Mouse (Mus musculus): ENCODE measurements at regions not wholly inside any gene's neighbourhood (a gene's known extent, or its start where the extent isn't known, plus 50 kb on each side); places are given as distances from the start of the nearest gene placed in this dataset.

- no peak for ATAC-seq (replicated peaks; ENCODE audit: low read depth, poor library complexity, severe bottlenecking)
These were observed 277.3 kb downstream of the Sox11 start for GRCm38 (mm10) chr12:27065011-27065517.

DNA sequence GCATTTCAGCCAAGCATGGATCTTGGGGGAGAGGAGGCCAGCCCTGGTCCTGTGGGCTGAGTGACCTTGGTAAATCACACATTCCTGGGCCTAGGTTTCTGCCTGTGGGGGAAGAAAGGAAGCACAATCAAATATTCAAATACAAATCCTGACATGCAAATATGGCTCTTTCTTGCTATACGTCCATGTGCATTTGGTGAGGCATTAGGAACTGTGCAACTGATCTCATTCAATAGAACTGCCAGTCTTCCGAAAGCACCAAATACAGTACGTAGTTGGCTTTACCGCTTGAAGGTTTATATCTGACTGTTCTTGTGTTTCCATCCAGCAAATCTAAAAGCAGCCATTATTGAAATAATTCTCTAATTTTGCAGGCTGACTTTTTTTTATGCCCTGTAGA lies 278.9 kb downstream of the Sox11 start:
- ATAC-seq (replicated peaks; ENCODE audit: low read depth, poor library complexity, severe bottlenecking), result no peak

DNA sequence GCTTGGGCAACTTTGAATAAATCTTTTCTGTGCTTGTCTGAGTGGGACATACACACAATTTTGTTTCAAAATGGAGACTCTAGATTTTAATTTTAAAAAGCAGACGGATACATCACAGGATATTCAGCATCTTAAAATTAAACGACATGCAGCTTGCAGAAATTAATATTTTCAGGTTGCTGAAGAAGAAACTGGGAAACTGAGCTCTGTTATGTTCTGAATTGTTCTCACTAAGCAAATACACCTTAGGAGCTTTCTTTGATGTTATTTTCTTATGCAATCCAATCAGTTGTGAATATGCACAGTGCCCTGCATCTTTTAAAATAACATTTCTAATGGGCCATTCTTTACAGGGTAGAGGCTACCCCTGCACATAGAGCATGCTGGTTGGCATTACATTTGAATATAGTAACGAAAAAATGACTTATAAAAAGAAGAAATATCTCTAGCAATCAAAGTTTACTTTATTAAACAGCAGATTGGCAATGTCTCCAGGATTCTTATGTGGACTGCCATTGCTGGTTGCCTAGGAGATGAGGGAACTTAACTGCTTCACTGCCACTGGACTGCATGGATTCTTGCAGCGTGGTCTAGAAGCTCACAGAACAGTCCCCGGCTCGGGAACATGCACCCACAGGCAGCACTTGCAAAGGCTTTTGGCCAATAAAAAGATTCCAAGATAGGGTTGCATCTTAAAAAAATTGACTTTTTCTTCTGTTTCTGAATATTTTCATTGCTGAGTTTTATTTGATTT lies 279.7 kb downstream of the Sox11 start:
- ATAC-seq (replicated peaks; ENCODE audit: low read depth, poor library complexity, severe bottlenecking), result no peak

DNA sequence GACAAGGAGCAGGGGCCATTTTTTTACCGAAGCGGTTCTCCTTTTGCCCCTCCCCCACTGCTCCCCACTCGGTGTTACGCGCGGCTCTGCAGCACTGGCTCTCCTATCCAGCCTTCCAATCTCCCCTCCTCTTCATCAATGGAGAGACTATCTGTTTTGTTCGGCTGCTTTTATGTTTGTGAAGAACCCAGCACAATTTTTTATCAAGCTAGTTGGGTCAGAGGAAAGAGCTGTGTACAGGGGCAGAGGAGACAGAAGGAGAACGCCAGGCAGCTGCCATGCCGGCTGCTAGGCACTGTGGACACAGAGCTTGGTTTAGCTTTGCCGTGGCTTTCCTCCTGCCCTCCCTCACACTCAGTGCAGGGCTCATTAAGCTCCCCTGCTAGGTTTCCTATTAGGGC lies 280.3 kb downstream of the Sox11 start:
- no peak for ATAC-seq (replicated peaks; ENCODE audit: low read depth, poor library complexity, severe bottlenecking)

DNA sequence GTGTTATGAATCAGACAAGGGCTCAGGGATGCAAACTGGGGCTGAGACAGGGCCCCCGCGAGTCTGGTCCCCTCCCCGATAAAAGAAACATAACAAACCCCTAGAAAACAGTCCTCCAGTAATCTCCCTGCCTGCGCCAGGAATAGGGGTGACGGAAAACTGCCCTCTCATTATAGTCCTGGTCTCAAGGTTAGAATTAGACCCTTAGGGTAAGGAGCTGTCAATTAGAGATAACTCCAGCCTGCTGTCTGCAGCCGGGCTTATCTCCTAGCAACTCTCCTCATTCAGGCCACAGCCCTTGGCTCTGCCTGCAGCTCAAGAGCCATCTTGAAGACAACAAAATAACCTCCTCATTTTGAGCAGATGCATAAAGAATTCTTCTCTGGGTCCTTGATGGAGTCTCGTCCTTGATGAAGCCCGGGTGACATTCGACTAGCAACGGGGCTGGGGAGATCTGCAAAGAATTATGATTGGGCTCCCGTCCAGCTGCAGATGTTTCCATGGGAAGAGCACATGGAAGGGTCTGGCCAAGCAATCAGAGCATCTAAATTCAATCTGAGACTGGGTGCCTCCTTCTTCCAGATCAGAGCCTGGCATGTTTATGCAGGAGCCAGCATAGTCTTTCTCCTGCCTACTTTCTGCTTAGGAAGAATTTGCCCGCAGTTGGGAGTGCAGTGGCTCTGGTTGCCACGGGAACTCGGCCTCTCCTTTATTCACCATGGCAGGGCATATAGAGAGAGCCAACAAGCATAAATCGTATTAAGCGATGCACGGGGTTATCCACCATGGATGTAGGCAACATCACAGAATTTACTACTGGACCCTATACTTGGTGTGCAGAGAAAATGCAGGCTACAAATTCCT lies 281.2 kb downstream of the Sox11 start:
- ATAC-seq (replicated peaks; ENCODE audit: low read depth, poor library complexity, severe bottlenecking), result no peak

DNA sequence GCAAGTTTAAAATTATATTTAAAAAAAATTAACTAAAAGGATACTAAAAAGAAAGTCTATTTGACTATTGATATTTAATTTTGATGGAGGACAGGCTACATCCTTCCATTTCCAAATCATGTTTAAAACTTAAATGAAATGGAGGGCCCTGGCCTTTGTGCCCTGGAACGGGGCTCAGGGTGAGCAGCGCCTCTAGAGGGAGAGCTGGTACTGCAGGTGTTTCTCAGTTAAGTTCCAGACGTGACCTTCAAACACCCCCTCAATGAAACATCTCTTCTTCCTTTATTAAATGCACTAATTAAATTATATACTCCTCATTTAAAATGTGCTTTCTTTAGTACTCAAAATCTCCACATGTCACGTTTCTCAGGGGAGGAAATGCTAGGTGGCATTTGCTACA lies 282.5 kb downstream of the Sox11 start:
- ATAC-seq (replicated peaks; ENCODE audit: low read depth, poor library complexity, severe bottlenecking), result no peak

GRCm38 (mm10) chr12:27054411-27054810 lies 288.0 kb downstream of the Sox11 start:
- no peak for ATAC-seq (replicated peaks; ENCODE audit: low read depth, poor library complexity, severe bottlenecking)

DNA sequence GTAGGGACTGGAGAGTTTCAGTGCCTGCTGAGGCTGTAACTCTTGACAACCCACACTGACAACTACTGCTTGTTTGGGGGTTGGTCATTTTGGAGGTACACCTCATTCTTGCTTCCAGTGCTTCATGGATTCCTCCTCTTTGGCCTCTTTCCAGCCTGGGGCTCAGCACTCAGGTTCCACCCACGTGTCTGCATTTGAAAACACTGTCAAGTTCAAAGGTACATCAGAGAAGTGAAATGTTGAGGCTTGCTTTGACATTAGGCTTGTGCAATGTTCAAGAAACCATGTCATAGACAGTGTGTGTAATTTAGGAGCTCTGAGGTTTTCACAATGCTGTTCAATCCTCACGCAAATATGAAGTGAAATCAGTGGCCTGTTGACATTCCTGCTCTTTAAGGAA lies 304.5 kb downstream of the Sox11 start:
- ATAC-seq (replicated peaks; ENCODE audit: low read depth, poor library complexity, severe bottlenecking), result no peak

- no peak for ATAC-seq (replicated peaks; ENCODE audit: low read depth, poor library complexity, severe bottlenecking)
These were observed 322.6 kb downstream of the Sox11 start for GRCm38 (mm10) chr12:27019751-27020150.

DNA sequence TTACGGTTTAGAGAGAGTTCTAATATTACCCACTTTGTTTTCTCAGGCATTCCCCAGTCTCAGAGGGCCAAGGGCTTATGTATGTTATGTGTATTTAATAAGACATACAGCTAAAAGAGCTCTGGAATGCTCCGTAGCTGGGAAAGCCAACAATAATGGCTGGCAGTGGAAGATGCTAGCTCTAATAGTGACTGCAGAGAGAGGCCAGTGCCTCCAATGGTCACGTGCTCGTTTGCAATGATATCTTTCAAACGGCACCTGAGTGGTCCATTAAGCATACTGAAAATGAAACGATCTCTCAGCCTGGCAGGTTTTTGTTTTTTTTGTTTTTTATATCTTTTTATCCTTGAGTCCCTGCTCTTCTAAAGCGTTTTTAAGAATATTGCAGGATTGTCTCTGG lies 324.0 kb downstream of the Sox11 start:
- ATAC-seq (replicated peaks; ENCODE audit: low read depth, poor library complexity, severe bottlenecking), result no peak

GRCm38 (mm10) chr12:26999287-26999686 lies 343.1 kb downstream of the Sox11 start:
- no peak for ATAC-seq (replicated peaks; ENCODE audit: low read depth, poor library complexity, severe bottlenecking)

DNA sequence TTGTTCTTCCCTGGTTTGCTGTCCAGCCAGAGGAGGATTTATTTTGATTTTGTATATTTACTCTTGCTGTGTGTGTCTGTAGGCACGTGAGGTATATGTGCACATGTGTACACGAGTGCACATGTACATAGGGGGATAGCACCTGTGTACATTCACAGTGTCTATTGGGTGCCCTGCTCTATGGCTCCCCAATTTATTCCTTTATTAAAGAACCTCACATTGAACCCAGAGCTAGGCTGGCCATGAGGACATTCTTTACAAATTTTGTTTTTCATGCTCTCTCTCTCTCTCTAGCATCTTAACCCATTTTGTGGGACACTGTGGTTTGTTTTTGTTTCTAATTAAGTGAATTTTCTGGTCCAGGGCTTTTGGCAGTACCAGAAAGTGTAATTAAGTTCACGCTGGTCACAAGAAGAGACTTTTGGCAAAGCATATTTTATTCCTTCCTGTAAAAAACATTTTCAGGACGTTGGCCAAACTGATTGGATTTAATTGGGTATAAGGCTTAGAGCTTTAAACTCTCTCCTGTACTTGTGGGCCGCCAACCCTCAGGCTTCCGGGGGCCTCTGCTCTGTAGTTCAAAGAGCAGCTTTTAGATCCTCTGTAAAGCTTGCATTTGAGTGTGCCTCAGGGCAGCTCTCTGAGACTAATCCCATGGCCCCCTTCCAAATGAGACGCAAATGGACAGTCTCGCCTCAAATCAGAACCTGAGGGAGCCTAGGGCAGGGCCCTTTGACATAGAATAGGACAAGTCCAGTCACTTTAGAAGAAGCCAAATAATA lies 365.9 kb downstream of the Sox11 start:
- ATAC-seq (replicated peaks; ENCODE audit: low read depth, poor library complexity, severe bottlenecking), result no peak

DNA sequence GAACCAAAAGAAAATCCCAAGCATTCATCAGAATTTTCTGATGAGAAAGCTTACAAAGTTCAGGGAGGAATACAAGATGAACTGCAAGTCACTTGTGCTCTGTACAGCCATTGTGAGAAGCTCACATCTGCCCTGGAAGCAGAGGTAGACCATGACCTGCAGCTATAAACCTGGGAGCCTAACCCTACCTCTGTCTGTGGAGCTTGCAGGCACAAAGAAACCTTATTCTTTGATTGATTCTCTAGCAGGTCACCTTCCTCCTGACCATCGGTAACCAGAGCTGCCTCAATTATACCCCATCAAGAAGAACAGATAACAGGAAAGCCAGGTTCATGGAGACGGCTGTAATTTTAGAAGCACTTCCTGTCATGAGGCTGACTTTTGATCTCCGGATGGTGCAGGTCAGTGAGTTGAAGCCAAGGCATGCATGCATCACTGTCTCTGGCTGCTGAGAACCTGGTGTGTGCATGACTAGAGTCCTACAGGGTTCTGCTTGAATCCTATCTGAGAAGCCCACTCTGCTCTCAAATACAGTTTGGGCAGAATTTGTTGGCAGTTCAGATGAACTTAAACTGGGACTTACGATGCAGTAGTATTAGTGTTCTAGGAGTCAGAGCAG lies 369.8 kb downstream of the Sox11 start:
- no peak for ATAC-seq (replicated peaks; ENCODE audit: low read depth, poor library complexity, severe bottlenecking)

- no peak for ATAC-seq (replicated peaks; ENCODE audit: low read depth, poor library complexity, severe bottlenecking)
These were observed 375.2 kb downstream of the Sox11 start for GRCm38 (mm10) chr12:26967018-26967737.

- ATAC-seq (replicated peaks; ENCODE audit: low read depth, poor library complexity, severe bottlenecking), result no peak
These were observed 378.5 kb downstream of the Sox11 start for GRCm38 (mm10) chr12:26963917-26964316.

GRCm38 (mm10) chr12:26939831-26940230 lies 402.5 kb downstream of the Sox11 start:
- ATAC-seq (replicated peaks; ENCODE audit: low read depth, poor library complexity, severe bottlenecking), result no peak

GRCm38 (mm10) chr12:26937836-26938235 lies 404.5 kb downstream of the Sox11 start:
- no peak for ATAC-seq (replicated peaks; ENCODE audit: low read depth, poor library complexity, severe bottlenecking)

GRCm38 (mm10) chr12:26936696-26937458 lies 405.5 kb downstream of the Sox11 start:
- no peak for ATAC-seq (replicated peaks; ENCODE audit: low read depth, poor library complexity, severe bottlenecking)
